Mouse (Mus musculus) right cerebral cortex, postnatal 36 days (tissue): ENCODE measurements at regions not wholly inside any gene's neighbourhood (a gene's known extent, or its start where the extent isn't known, plus 50 kb on each side); places are given as distances from the start of the nearest gene placed in this dataset.
A peak's percentile ranks its signal among the peaks of the same experiment; 100 is the strongest.

Experiments
- DNase-seq, 2 experiments: peaks; one replicate each; pipeline ENCODE4 v3.0.0; 2022; ENCODE audit warnings: low spot score in 2 of 2, mixed read lengths in 1 of 2

DNA sequence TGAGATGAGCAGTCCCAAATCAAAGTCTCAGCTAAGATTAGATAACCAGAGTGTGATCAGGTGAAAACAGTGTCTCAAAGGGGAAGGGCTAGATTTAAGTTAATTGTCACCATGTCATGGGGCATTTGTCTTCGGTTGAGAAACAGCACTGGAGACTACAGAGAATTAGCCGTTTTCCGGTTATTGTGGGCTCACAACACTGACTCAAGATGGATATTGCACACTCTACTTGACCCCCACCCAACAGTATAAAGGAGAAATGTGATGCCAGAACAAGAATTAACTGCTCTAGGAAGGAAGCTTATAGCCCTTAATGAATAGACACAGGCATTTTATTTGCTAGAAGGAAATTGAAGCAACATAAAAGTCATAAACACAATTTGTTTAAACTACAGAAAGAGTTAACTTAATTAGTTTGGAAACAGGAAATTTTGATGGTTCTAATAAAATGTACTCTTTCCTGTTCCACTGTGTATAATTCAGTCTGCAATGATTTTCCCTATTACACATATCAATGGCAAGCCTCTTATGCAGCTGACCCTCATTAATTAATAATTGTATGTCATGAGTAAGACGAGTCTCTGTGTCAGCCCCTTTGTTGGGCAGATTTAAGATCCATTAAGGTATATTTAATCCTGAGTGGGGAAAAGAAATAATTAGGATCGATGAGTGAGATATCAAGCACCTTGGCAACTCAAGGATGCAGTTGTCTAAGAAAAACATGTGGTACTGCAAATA lies 277.4 kb upstream of the Tmeff2 start:
- DNase-seq: no peak

DNA sequence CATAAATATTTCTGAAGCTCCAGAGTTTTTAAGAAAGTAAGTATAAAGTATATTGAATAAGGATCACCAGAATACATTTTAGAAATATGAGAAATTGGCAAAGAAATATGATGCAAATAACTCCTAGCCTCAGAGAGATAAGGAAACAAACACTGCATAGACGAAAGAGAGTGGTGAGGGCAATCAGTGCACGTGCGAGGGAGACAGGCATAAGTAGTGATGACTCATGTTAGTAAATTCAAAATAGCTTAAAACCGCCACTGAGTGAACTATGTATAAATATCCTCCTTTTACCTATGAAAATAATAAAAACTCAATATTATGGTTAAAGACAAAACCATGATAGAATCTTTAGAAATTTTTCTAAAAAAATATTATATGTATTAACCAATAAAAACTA lies 271.4 kb upstream of the Tmeff2 start:
- no peak for DNase-seq

DNA sequence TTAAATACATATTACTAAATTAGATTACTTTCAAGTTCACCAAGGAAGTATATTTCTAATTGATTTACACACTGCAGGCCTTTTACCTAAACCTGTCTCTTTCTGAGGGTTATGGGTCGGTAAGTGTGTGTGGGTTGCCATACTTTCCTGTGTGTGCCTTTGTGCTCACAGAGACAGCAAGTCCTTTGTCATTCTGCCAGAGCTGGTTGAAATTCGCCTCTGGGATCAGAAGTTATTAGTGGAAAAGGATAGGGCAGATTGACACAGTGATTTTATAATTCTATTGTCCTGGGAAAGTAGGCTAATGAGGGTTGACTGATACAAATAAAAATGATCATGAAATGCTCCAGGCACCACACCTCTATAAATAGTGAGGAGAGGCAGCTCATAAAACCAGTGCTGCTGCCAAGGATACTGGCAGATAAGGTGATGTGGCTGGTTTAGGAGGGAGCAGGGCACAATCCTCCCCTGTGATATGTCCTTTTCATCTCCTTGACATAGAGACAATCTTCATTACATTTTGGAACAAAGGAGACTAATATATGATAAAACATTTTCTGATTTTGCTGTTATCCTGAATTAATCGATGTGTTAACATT lies 270.9 kb upstream of the Tmeff2 start:
- DNase-seq: no peak

DNA sequence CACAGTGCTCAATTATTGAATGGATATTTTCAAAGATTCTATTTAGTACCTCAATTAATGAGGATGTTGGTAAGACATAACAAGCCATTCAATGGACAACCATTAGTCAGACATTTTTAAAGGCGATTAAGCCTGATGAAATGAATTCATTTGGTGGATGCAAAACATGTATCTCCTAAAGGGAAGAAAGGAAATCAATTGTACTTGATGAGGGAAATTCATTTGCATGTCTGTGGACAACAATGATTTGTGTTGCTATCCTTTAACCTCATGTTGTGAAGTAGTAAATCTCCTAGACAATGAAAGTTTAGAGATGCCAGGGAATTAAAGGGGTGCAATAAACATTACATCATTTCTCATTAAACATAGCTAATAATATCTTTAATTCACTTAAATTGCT lies 262.5 kb upstream of the Tmeff2 start:
- DNase-seq: no peak

DNA sequence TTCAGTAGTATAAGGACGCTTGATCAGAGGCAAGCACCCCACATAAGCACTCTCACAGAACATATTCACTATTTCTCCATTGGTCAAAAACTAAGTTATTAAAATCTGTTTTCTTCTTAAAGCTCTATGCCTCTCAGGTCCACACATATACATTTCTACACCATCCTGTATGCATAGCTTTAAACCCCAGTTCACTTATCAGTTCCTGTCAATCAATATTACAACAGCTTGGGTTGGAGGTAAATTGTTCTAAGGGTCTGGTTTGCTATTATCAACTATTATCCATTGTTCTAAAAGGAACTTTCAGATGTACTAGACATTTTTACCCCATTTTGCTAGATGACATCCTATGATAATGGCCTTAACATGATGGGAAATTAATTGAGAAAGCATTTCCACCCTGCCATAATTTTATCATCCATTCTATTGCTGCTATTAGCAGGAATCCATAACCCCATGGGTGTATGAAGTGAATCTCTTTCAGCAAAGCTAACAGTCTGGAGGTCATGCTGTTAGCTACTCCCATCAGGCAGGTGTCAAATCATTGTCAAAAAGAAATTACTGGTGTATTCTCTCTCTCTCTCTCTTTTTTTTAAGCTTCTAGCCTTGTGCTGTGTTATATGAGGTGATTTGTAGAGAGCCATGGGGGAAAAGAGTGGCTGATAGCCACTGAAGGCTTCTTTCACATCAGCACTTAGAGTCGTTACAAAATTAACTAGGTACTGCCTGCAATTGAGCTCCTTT lies 253.3 kb upstream of the Tmeff2 start:
- no peak for DNase-seq

DNA sequence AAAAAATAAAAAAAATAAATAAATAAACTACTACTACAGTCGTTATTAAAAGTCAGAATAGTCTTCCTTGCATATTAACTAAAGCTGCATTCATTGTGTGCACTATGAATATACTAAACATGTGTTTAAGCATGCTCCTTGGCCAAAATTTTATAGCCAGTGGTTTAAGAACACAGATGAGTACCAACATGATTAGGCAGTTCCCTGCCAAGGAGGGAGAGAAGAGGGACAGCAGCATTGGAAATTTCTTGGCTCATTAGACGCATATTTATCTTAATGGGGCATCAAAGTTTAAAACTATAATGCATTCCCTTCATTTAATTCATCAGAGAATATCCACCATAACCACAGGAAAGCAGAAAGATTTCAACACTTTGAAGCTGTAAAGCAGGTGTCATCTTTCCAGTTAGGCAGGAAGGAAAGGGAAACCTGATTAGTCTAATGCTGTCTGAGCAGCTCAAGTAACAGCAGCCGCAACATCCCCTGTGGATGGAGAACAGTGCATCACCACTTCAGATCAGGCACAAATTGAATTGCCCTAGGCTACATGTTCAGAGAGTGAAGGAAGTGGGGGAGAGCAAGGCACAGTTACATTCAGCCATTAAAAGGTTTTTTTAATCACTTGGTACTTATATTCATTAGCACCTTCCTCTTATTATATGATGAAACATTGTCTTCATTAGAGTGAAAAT lies 248.3 kb upstream of the Tmeff2 start:
- no peak for DNase-seq

DNA sequence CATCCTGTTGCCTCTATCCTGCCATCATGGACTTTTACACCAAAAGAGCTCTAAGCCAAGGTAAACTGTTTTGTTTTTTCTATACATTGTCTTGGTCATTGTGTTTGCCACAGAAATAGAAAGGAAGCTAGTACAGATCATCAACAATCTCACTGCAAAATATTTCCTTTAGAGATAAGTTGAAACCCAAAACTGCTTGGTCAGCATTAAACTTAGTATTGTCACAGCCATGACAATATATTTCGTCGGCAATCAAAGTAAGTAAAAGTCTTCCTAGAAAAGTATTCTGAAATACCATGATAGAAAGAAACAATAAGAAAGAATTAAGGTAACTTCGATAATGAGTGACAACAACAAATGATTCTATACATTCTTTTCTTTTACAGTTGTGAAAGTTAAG lies 235.3 kb upstream of the Tmeff2 start:
- no peak for DNase-seq

DNA sequence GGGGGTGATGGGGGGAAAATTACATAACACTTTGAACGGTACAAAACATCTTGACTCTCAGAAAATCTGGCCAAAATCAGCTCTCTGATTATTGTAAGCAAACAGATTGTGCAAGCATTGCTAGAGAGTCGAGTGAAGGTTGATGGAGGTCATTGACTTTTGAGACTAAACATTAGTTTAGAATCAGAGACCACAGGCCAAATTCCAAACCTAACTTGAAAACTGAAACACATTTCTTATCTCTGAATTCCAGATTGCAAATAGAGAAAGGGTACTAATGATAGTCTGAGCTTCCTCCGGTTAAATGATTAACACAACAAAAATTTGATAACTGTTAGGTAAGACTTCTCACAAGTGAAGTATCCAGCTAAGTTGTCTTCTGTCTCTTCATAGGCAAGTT lies 217.5 kb upstream of the Tmeff2 start:
- no peak for DNase-seq

DNA sequence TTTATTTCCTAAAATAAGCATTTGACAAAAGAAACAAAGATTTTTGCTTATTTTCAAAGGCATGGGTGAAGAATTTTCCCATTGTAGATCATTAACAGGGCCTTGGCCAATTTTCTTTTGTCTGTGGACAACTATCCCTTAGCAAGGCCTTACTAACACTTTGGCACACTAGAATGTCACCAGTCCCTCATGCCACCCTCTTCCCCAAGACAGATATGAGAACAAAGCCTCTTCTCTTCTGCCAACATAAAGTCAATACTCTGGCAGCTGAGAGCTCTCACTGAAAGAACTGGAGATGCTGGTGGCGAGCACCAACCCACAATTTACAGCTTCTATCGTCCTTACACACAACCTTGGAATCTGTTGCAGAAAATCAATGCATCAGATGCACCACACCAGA lies 215.1 kb upstream of the Tmeff2 start:
- DNase-seq: no peak

DNA sequence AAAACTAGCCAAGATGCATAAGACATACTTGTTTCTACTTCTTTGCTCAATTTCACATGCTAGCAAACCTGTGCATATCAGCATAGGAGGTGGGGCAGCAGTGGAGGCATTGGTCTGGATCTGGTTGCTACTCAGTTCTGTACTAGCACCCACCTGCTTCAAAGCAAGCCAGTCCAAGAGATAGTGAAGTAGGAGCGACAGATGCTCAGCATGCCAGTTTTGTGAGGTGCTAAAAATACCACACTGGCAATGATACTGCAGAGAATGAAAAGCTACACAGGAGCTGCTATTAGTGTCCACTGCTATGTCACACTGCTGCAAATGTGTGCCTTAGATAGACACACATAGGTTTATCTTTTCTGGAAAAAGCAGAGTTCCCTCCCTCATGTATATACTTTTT lies 203.5 kb upstream of the Tmeff2 start:
- DNase-seq: peak; percentile 1 to 3

DNA sequence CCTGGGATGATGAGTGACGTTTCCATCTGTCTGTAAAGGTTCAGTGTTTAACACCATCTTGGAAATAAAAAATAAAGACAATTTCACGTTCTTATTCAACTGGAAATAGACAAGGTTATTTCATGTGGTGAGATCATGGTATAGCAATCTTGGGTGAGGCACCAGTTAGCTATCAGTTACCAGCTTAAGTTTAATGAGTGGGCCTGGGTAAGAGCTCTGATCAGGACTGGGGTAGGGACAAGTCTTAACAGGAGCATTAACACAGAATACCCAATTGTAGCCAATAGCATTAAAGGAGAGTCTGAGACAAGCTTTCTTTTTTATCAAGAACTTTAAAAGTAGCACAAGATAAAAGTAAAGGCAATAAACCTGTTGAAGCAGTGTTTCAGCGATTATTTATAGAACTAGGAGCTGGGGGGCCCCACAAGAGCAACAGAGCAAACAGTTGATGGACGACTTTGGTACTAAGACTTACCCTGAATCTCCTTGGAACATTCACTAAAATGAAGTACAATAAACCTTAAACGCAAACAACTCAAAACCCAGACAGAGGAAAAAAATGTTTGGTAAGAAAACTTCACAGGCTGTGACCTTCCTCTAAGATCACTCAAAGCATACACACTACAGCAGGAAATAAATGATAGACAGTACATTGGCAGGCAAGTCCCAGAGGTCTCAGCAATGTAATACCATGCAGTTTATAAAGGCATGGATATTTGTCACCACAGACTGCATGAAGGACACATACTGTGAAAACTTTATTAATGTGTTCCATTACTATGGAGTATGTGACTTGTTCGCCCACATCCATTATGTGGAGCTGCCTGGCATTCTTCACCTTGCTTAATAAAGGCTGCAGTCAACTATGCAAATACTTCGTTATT lies 202.9 kb upstream of the Tmeff2 start:
- DNase-seq: no peak

DNA sequence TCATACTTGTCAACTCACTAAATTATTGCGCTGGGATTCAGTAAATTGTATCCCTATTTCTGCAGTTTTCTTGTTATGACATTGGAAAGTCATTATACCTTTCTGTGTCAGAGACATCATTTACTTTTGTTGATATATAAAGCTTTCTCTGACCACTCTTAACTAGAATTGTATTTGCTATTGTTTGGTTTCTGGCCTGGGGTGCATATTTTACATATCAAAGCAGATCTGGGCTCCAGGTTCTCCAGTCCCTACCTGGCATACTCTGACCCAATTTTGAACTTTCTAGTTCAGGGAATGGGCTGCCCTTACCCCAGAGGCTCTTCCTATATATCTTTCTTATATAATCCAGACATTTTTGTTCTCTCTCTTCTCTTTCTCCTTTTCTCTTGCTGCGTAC lies 195.8 kb upstream of the Tmeff2 start:
- no peak for DNase-seq

DNA sequence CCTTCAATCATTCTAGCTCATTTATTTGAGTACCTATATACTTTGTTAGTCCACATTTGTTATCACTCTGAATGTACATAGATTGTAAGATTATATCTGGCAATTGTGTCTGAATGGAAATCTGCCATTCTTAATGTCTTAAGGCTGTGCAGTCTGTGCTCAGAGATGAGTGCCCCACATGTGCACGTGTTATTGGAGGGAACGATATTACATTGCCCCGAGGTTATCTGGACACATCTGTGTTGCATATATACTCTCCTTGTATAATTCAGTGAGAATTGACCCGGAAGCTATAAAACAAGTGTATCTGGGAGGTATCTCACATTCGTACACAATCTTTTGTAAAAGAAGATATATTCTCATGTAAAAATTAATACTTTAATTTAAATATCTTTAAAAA lies 155.4 kb upstream of the Tmeff2 start:
- DNase-seq: no peak

DNA sequence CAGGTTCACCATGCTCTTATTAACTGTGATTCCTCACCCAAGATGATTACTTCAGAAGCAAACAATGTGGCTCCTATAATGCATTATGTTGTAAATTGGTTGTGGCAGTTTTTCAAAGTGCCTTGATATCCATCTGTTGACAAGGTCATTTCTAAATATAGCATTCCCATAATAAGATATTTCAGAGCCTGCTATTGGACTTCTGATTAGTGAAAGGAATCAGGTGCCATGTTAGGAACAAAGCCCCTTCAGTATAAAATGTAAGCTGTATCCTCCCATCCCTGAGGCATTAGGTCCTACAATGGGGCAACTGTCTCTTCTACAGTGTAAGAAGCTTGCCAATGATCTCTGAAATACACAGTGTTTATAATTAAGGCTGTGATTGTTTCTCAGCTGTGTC lies 130.2 kb upstream of the Tmeff2 start:
- no peak for DNase-seq

DNA sequence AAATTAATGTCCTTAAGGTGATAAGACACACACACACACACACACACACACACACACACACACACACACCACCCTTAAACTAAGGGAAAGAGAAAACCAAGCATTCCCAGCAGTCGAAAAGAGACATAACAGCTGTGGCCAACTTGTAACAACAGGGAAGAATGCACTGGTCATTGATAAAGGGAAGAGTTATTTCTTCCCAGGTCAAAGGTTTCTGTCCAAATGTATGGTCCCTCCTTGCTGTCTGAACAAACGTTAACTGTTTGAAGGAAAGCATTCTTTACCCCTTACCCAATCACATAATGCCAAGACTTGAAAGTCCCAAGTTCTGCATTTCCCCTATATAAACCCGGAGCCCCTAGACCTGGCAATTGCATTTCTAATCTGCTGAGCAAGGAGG lies 105.2 kb upstream of the Tmeff2 start:
- no peak for DNase-seq

DNA sequence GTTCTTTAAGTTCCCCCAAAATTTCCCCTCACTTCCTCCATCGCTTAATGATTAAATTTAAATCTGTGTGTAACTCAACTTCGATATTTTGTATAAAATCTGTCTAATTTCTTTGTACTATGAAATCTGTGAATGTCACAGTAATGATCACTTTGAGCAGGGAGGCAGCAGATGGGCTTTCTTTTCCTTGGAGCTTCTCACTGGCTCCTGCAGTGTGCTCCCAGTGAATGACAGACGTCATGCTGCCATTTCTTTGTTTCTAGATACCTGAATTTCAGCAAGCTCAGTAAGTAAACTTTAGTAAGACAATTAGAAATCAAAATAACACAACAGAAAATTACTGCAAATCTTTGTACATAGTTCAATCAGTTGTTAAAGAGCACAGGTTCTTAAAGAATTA lies 102.3 kb upstream of the Tmeff2 start:
- DNase-seq: no peak

DNA sequence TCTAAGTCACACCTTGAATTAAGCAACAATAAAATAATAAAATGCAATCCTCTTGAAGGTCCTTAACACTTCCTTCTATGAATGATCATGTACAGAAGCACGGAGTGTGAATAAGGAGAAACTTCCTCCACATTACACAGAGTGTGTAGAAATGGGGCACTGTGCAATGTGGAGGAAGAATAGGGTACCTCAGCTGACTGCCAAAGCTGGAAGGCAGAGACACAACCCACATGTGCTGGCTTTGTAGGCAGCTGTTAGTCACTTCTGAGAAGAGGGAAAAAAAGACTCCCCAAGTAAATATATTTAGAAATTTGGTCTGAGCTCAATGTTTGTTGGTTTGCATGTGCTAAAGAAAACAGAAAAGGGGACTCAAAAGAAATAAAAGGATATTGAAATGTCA lies 94.1 kb upstream of the Tmeff2 start:
- peak in 1 of 2 experiments; percentile 46 for DNase-seq

DNA sequence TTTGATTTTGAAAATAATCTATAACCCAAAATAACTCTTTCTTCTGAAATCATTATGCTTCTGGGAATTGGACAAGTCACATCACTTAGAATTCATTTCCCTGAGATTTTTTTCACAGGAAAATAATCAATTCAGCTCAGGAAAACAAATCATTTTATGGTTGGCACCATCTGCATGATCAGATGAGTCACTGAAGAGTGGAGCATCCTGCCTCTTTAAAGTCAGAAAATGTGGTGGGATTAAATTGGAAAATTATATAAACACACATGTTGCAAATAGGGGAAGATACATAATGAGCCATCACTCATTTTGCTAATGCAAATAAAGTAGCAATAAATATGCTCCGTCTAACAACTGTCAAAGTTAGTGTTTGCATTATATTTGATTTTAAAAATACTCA lies 93.6 kb upstream of the Tmeff2 start:
- no peak for DNase-seq

DNA sequence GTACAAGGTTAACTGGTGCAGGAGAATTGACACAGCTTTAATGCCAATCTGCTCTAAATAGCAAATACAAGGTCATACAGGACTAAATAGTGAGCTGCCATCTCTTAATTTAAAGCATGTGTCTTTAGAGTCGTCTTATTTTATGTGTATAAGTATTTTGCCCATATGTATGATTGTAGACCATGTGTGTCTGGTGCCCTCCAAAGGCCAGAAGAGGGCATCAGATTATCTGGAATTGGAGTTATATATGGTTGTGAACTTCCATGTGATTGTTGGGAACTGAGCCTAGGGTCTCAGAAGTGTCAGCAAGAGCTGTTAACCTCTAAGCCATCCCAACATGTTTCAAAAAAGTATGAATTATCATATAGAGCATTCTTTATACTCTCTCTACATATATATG lies 68.8 kb upstream of the Tmeff2 start:
- DNase-seq: no peak

DNA sequence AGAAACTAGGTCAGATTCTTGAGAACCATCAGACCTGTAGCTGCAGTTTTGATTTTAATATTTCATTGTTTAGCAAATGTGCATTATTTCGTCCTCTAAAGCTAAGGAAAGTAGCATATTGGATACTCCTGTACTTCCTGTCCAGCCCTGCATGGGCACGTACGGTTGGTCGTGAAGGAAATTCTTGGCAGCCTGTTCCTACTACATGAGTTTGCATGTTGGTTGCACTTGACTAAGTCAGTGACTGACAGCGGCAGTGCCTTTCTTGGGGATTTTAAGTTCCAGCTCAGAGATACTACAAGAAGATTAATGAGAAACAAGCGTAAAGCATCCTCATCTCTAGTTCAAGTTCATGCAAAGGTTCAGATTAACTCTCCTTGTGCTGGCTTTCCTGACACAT lies 64.3 kb upstream of the Tmeff2 start:
- no peak for DNase-seq

DNA sequence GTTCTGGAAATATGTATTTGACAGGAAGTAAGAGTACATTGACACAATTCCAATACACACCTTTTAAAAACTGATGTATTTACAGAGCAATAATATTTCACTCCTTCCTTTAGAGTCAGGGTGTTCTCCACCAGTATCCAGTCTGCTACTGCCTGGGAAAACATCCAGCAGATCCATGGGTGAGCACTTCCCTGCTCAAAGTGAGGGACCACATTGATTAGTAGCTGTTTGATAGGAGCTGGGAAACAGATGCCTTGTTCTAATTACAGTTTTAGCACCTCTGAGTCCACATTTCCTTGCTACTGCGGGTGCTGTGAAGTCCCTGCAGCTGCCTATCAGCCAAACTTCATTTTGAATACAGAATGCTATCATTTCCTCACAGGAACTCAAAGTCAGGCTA lies 53.3 kb upstream of the Tmeff2 start:
- no peak for DNase-seq
